In genomic region chr13:44421426-44421825, GRCm38 (mm10) we compare ENCODE assay signal across 13 mouse cellular contexts.
DNase-seq lines count a peak whose midpoint lies in the region; ATAC-seq lines count a peak whose summit lies in the region.
"Had no signal": no experiment of that assay in that cellular context is flagged by ENCODE, and none has a peak within 500 bp of the region (broad histone marks: within the 10 kb centered on the region; RNA-seq: fewer than 3 reads in every experiment).

No protein-coding gene starts in this region.

- intact Hi-C loops in left cerebral cortex, postnatal 14 days (cut with DNase I): no loop called here

- peak; percentile 64 for DNase-seq in heart, adult 11 months
- DNase-seq in heart, adult 9 months (ENCODE audit: low spot score in 2 of 2): no peak
- peak; percentile 70 for DNase-seq in Muller cell, postnatal 12 days (ENCODE audit: inconsistent ontology term)
- peak; percentile 78 to 82 for DNase-seq in frontal cortex, adult 2 months (ENCODE audit: extremely low spot score in 1 of 2, low spot score in 1 of 2)
- DNase-seq in left cerebral cortex, postnatal 14 days (ENCODE audit: low spot score in 2 of 2): peak; percentile 66 to 84
- no peak for DNase-seq in adrenal gland, postnatal 14 days
- DNase-seq in spleen, adult 12 weeks (ENCODE audit: low spot score): no peak
- DNase-seq: cerebellum, postnatal 25 days; thymus, postnatal 14 days had no signal

- ATAC-seq in monocyte, adult 5-6 weeks (replicated peaks; ENCODE audit: insufficient number of reproducible peaks, low FRiP score, low TSS enrichment, poor library complexity, severe bottlenecking): no peak
- ATAC-seq: CD4-positive, CD25-positive, alpha-beta regulatory T cell, adult 4 months; intestine, embryonic 15.5 days; lung, postnatal 0 days had no signal

Comparison
In these comparisons a context has a peak if more than half of its experiments do, and no peak if none do; other contexts are left out.
1. DNase-seq: peak in heart, adult 11 months (single experiment), Muller cell, postnatal 12 days (single experiment), frontal cortex, adult 2 months (2 of 2) and left cerebral cortex, postnatal 14 days (2 of 2); none in heart, adult 9 months (0 of 2), adrenal gland, postnatal 14 days (single experiment) and spleen, adult 12 weeks (single experiment).